Mouse (Mus musculus) E14TG2a.4 (cell line): Measurements from ENCODE around the gene Rbl1.

Source experiments
- CTCF ChIP-seq: conservative IDR thresholded peaks from 2 replicates; pipeline ENCODE4 v1.5.1; 2014; ENCODE audit warnings: low read length
- NANOG ChIP-seq: IDR thresholded peaks from 2 replicates; pipeline ENCODE4 v1.6.1; 2014; ENCODE audit warnings: borderline replicate concordance, low read length, mixed read lengths
- POU5F1 ChIP-seq: IDR thresholded peaks from 2 replicates; pipeline ENCODE4 v1.6.1; 2014; ENCODE audit warnings: low read length, borderline replicate concordance

GRCm38 (mm10) chr2:157132086-157132485, 72.2 kb downstream of the Rbl1 start:
- no peak for TF ChIP-seq CTCF
- TF ChIP-seq NANOG: no peak
- no peak for TF ChIP-seq POU5F1
